Mouse (Mus musculus): ENCODE measurements at regions not wholly inside any gene's neighbourhood (a gene's known extent, or its start where the extent isn't known, plus 50 kb on each side); places are given as distances from the start of the nearest gene placed in this dataset.

GRCm38 (mm10) chr1:194030651-194031228 is 587.3 kb upstream of the Plxna2 start:
- DNase-seq = no peak

- no peak for DNase-seq
Measured at GRCm38 (mm10) chr1:194026958-194027692, 590.9 kb upstream of the Plxna2 start.

GRCm38 (mm10) chr1:194026213-194026612 is 591.8 kb upstream of the Plxna2 start:
- no peak for DNase-seq

GRCm38 (mm10) chr1:194019282-194019681 is 598.7 kb upstream of the Plxna2 start:
- DNase-seq = no peak

GRCm38 (mm10) chr1:193992226-193992625 is 622.1 kb upstream of the Camk1g start:
- DNase-seq = no peak

- no peak for DNase-seq
Measured at GRCm38 (mm10) chr1:193989956-193990675, 620.0 kb upstream of the Camk1g start.

GRCm38 (mm10) chr1:193988970-193989904 is 619.1 kb upstream of the Camk1g start:
- no peak for DNase-seq

GRCm38 (mm10) chr1:193980571-193980970 is 610.5 kb upstream of the Camk1g start:
- no peak for DNase-seq

GRCm38 (mm10) chr1:193971537-193971936 is 601.4 kb upstream of the Camk1g start:
- no peak for DNase-seq

GRCm38 (mm10) chr1:193969264-193969908 is 599.3 kb upstream of the Camk1g start:
- no peak for DNase-seq

- no peak for DNase-seq
Measured at GRCm38 (mm10) chr1:193967957-193968926, 598.1 kb upstream of the Camk1g start.

GRCm38 (mm10) chr1:193966652-193967555 is 596.8 kb upstream of the Camk1g start:
- DNase-seq = no peak

GRCm38 (mm10) chr1:193965278-193965677 is 595.2 kb upstream of the Camk1g start:
- no peak for DNase-seq

GRCm38 (mm10) chr1:193951936-193952335 is 581.8 kb upstream of the Camk1g start:
- no peak for DNase-seq

GRCm38 (mm10) chr1:193949817-193950216 is 579.7 kb upstream of the Camk1g start:
- no peak for DNase-seq

- no peak for DNase-seq
Measured at GRCm38 (mm10) chr1:193946953-193947586, 577.0 kb upstream of the Camk1g start.

- no peak for DNase-seq
Measured at GRCm38 (mm10) chr1:193935969-193936368, 565.9 kb upstream of the Camk1g start.

GRCm38 (mm10) chr1:193934308-193934707 is 564.2 kb upstream of the Camk1g start:
- no peak for DNase-seq

GRCm38 (mm10) chr1:193931131-193931729 is 561.1 kb upstream of the Camk1g start:
- no peak for DNase-seq

Data from kidney, adult 11 months (tissue).